Mouse (Mus musculus) cerebellum, postnatal 25 days (tissue): ENCODE results near the gene 2610318N02Rik.
"Not testable (repeated sequence)": the region's sequence is repeated elsewhere in the genome, so short reads cannot be mapped to it uniquely, and the experiment has no call there.

Experiments used
- DNase-seq, 2 experiments: peaks; one replicate each; pipeline ENCODE4 v3.0.0; 2021; ENCODE audit warnings: mixed read lengths in 2 of 2

The 2610318N02Rik gene

DNA sequence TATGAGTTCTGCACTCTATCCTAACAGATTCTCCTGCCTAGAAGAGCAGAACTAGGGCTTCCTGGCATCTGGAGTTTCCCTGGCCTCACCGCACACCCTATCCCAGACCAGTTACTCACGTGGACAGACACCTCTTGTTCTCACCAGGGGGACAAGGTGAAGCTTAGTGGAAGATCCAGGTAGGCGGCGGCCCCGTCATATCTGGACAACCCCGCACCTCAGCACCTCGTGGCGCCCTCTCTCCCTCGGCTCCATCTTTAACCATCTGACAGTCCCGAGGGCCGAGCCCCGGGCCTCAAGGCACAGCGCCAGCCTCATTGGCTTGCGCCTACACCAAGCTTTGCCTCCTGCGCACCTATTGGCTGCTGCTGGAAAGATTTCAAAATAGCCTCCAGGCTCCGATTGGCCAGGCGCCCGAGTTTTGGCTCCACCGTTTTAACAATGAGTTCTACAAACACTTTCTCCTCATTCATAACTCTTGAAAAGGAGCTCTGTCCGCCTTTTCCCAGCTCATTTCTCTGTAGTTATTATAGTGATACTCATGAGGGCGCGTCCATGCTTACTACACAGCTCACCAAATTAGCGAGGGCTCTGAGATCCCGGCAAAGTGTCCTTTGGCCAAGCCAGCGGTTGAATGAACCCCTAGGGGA, at the start of gene 2610318N02Rik:
Gene 2610318N02Rik (minus strand): TSS at position 297 of the 650 bp plus-strand sequence.
- peak; percentile 65 to 77 for DNase-seq

GRCm38 (mm10) chr16:17168049-17168448, 43.1 kb upstream of the 2610318N02Rik start:
- no peak for DNase-seq

GRCm38 (mm10) chr16:17167179-17167578, 42.2 kb upstream of the 2610318N02Rik start:
- DNase-seq: no peak

GRCm38 (mm10) chr16:17165478-17165877, 40.5 kb upstream of the 2610318N02Rik start:
- not testable (repeated sequence) for DNase-seq

GRCm38 (mm10) chr16:17154346-17154745, 29.4 kb upstream of the 2610318N02Rik start:
- no peak for DNase-seq

DNA sequence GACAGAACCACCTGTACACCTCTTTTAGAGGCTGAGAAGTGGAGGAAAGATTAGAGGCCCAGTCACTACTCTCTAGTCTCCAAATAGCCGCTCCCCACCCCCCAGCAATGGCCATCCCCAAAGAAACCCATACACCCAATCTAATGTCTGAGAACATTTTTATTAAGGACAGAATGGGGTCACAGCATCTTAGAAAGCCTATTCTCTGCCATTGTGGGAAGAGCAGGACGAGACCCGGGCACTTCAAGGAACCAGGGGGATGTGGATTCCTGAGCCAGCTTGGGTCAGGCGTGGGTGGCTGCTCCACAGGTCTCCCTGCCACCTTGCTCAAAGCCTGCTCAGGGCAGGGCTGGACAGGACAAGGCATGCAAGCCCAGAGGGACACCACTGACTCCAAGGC, 26.9 kb upstream of the 2610318N02Rik start:
- no peak for DNase-seq

DNA sequence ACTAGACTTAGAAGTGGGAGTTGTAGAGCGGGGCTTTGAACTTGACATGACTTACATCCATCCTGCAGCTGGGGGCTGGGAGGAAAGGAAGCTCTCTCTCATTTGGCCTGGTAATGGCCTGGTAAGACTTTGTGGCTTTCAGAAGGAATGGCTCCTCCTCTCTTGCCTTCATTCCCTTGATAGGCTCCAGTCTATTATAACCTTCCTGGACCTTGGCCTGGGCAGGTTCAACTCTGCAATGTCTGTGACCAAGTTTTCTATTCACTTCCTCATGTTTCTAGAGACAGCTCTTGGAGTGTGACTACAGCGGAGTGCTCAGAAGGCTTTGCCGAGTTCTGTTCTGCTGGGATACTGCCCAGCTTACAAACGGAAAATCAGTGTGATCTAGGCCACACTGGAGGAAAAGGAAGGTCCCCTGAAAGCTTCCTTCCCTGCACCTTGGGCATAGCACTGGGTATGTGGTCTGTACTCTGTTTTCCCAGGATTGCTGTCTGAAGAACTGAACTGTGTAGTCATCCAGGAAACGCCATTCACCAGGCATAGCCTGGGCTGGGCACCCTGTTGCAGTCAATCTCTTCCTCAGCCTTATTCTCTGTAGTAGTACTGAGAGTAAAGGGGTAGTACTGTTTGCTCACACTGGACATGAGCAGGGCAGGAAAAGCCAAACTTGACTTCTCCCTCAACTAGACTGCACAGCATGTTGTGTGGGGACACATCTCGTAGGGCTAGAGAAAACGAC, 25.7 kb upstream of the 2610318N02Rik start:
- DNase-seq: no peak

GRCm38 (mm10) chr16:17148084-17148483, 23.1 kb upstream of the 2610318N02Rik start:
- peak in 1 of 2 experiments; percentile 31 for DNase-seq

- DNase-seq: peak in 1 of 2 experiments; percentile 49
Observed at GRCm38 (mm10) chr16:17147391-17147929, 22.5 kb upstream of the 2610318N02Rik start.

GRCm38 (mm10) chr16:17146772-17147235, 21.8 kb upstream of the 2610318N02Rik start, which contains the start of gene Ccdc116:
Ccdc116 (minus strand) TSS chr16:17147229.
- DNase-seq: peak; percentile 87 to 92

DNA sequence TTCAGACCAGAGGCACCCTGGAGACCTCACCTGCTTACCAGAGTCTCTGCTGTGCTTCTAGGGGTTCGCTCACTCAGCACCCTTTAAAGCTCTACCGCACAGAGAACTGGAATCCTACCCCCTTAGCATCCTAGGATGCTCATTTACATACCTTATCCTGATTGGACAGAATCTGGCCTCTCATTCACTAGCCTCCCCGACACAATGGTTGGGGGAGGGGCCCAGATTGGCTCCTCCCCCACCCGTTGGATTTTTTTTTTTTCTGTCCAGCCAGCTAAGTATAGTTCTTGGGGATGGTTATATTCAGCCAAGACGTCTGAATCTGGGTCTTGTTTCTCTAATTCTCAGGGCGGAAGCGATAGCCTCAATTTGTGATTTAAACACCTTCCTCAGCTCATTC, 19.4 kb upstream of the 2610318N02Rik start, which contains the start of gene Ydjc:
Gene Ydjc (plus strand): TSS at position 283 of the 400 bp plus-strand sequence.
- no peak for DNase-seq

DNA sequence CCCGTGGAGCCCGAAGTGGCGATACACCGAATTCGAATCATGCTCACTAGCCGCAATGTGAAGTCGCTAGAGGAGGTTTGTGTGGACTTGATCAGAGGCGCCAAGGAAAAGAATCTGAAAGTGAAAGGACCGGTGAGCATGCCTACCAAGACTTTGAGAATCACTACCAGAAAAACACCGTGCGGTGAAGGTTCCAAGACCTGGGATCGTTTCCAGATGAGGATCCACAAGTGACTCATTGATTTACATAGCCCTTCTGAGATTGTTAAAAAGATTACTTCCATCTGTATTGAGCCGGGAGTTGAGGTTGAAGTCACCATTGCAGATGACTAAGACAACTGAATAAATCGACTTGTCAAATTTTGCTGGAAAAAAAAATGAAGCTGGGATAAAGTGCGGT, 12.4 kb upstream of the 2610318N02Rik start:
- no peak for DNase-seq

DNA sequence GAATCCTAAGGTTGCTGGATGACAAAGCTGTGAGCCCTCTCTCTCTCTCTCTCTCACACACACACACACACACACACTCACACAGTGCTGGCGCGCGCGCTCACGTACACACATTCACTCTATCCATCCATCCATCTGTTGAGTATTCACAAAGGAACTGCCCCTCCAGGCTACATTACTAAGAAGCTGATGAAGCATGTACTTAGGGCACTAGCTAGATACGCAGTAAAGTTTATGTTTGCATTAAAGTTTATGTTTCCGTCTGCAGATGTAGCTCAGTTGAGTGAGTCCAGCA, 7.9 kb upstream of the 2610318N02Rik start:
- no peak for DNase-seq

DNA sequence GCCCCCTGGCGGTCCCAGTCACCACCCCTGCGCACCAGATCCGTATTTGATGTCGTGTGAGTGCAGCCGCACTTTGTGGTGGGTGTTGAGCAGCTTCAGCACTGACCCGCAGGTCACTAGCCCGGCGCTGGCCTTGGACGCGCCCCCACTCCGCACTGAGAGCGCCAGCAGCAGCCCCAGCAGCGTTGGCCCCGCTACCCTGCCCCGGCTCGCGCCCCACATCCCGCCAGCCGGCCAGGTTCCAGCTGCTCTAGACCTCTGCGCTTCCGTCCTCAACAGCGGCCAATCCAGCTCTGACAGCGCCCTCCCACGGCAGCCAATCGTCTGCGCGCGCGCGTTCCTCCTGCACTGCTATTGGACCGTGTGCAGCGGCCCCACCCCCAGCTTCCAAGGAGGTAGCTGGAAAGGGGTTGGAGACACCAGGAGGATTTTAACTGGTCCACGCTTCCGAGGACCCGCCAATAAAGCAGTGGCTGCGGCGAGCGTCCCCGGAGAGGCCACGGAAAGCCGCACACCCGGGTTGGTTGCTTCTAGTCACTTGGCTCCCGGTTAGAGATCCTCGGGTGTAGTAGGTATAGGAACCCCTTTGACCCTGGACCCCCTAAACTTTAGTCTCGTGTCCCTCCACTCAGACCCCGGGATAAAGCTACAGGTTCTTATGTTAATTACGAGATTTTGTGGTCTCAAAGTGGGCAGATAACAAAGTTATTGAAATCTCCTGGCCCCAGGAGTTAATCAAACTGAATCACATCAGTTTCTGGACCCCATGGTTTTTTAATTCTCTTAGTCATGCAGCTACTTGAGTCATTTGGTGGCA, 7.3 kb upstream of the 2610318N02Rik start, which contains the start of gene Sdf2l1:
Gene Sdf2l1 (minus strand): TSS at position 295 of the 817 bp plus-strand sequence.
- DNase-seq: peak; percentile 98 to 99

GRCm38 (mm10) chr16:17131191-17132088, 6.5 kb upstream of the 2610318N02Rik start:
- peak in 1 of 2 experiments; percentile 52 for DNase-seq

DNA sequence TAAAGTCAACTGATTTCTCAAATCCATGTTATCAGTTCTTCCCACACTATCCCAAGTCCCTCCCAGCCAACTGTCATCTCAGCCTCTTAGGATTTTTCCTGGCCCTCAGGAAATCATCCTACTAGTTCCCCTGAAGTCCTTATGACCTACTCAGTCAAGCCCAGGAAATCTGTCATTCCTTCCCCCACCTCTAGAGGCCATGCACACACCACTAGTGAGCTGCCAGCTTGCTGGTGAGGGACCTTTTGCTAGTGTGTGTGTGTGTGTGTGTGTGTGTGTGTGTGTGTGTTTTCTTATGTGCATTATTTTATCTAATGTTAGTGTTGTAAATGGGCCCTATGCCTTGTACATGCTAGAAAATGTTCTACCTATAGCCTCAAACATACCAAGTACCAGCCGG, 2.3 kb upstream of the 2610318N02Rik start:
- peak in 1 of 2 experiments; percentile 64 for DNase-seq

DNA sequence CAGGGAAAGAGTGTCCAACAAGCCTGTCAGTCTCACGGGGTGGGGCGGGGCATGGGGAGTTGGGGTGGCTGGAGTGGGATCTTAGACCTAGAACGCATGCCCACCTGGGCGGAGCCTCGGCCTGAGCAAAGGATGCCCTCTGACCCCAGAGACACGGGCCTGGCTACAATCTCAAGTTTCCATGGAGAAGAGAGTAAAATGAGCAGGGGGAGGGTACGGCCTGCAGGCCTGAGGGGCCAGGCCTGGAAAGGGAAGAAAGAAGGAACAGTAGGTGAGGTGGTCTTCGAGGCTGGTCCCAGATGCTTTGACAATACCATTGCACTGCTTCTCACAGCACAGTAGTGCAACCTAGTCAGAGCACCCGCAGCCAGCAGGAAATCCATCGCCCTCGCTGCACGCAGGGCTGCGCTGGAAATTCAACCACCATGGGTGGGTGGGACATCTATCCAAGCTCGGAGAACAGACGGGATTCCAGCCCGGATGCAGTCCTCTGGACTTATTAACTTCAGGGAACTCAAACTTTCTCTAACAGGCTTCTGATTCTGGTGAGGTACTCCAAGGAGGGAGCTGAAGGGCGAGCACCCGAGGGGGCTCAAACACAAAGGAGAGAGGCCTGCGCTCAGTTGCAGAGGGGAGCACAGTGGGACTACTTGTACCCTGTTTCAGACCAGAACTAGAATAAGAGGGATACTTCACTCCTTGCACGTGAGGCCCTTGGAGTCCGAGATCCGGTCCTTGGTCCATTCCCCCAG, 672 bp downstream of the 2610318N02Rik start:
- no peak for DNase-seq

DNA sequence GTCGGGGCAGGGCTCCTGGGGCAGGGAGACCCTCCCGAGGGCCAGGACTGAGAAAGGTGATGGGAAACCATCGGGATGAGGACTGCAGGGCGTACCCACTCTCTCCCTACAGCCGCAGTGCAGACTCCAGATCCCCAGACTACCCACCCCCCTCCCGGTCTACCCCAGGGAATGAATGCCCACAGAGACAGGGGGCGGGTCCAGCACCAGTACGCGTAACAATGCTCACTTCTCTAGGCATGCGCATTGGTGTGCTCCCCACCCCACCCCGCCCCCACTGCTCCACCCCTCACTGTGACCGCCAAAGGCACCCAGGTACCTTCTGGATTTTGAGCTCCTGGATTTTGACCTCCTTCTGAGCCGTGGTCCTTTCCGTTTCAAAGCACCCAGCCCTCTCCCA, 3.4 kb downstream of the 2610318N02Rik start:
- DNase-seq: no peak

- no peak for DNase-seq
Observed at GRCm38 (mm10) chr16:17117309-17117799, 7.6 kb downstream of the 2610318N02Rik start.
